Mouse (Mus musculus): Measurements from ENCODE around the gene Ly6g6d.

DNA sequence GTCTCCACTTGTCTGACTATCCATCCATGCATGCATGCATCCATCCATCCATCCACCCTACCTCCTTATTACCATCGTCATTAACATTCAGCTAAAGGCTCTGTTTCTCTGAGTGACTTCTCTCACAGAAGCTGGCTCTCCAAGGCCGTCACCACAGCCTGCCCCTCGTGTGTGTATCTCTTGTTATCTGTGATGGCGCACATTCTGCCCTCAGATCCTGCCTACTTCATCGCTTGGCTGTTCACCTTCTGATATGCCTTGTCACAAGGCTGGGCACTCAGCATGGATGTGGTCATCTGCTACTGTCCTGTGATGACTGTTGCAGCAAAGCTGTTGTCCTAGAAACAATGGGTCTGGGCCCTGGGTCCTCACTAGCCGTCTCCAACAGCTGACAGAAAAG lies 26.9 kb upstream of the Ly6g6d start:
- TF ChIP-seq CTCF (IDR thresholded peaks at IDR 0.05; ENCODE audit: borderline replicate concordance, insufficient read depth, low read depth, low read length), result no peak
- no peak for TF ChIP-seq POLR2A (IDR thresholded peaks at IDR 0.05; ENCODE audit: borderline replicate concordance, insufficient read depth, low read length)

Data from cerebellum, adult 2 months (tissue).